Mouse (Mus musculus) left cerebral cortex, postnatal 10 days (tissue): Measurements from ENCODE around the gene Msh3. TPM values are rescaled to one million over a fixed set of nuclear protein-coding genes. Genes with fewer than 3 reads are reported as not detected.

Experiments used
- DNase-seq, 2 experiments: peaks; one replicate each; pipeline ENCODE4 v3.0.0; 2021 to 2022; ENCODE audit warnings: low spot score in 2 of 2, mixed read lengths in 1 of 2; ENCODE audit errors: extremely low spot score in 1 of 2
- intact Hi-C: fragments of 180-260 bp; cut with DNase I; formaldehyde crosslinking; loops from one replicate; pipeline ENCODE4 v1.15.1; 2025
- total RNA-seq, 2 experiments: library from RNA; stranded (reverse); gene quantifications; 2 replicates each; pipeline ENCODE4 v1.2.3; 2021

Gene Msh3
- total RNA-seq, 2 experiments from 2014 or later: 28.3 to 29.3 TPM

- intact Hi-C loops: loop anchor here (5.0 kb wide), 2 partner anchors 431 to 531 kb away; partner anchors contain the start of gene Zcchc9
- DNase-seq: no peak
Measured at GRCm38 (mm10) chr13:92337773-92338462, 16.9 kb downstream of the Msh3 start.

- no peak for DNase-seq
- intact Hi-C loops: loop anchor here (5.0 kb wide), 2 partner anchors 430 to 530 kb away; partner anchors contain the start of gene Zcchc9
Measured at GRCm38 (mm10) chr13:92336857-92337256, 17.9 kb downstream of the Msh3 start.

DNA sequence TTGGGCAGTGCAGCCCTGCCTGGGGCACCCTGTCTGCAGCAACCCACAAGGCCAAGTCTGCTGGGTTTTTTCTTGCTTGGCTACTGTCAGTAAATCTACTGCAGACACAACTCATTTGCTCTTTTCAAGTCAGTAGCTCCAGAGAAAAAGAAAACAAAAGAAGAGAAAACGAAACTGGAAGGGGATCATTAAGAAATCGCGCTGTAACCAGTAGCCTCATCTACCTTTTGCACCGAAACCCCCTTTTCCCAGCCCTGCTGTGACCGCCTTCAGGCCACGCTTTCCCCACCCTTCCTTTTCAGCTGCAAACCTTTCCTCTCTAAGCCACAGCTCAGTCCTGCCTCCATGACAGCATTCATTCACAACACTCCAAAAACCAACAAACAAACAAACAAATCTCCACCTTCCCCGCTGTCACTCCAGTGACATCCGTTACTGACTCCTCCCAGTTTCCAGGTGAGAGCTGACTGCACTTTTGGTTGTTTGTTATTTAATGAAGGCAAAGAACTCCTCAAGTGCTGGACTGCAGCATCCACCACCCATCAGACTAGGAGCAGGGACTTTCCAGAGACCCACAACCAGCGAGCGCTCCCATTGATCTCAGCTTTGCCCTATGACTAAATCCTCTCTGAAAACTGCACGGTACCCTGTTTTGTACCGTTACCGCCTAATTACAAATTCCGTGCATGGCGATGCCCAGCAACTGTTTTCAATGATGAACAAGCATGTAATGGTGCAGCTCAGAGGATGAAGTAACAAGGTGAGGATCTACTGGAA, 22.5 kb downstream of the Msh3 start:
- DNase-seq: no peak
- intact Hi-C loops: loop anchor here (5.0 kb wide), 1 partner anchor 200 kb away; the partner anchor contains the start of gene Rasgrf2

GRCm38 (mm10) chr13:92330621-92331020, 24.2 kb downstream of the Msh3 start:
- no peak for DNase-seq
- intact Hi-C loops: loop anchor here (5.0 kb wide), 1 partner anchor 198 kb away; the partner anchor contains the start of gene Rasgrf2

GRCm38 (mm10) chr13:92328000-92328399, 26.8 kb downstream of the Msh3 start:
- intact Hi-C loops: no loop called here
- no peak for DNase-seq

DNA sequence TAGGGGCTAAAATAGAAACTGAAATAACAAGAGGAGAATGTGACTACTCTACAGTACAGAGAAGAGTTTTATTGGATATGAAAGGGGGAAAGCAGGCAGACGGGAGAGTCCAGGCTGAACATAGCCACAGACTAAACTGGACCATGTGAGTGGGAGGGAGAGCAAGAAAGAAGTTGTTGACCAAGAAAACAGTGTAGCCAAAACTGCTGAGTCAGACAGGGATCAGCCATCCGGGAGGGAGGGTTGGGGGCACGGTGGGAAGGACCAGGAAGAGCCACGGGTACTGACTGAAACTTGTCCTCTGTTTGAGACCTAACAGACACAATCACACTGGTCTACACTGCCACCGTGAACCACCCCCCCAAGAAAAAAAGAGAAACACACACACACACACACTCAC, 28.8 kb downstream of the Msh3 start:
- intact Hi-C loops: no loop called here
- no peak for DNase-seq

GRCm38 (mm10) chr13:92320770-92321169, 34.0 kb downstream of the Msh3 start:
- DNase-seq: no peak
- intact Hi-C loops: no loop called here

- intact Hi-C loops: no loop called here
Measured at GRCm38 (mm10) chr13:92314613-92315012, 40.2 kb downstream of the Msh3 start.

GRCm38 (mm10) chr13:92305680-92306079, 49.1 kb downstream of the Msh3 start, which contains the start of gene Gm20379:
Gene Gm20379, plus strand, starts transcription at chr13:92305980.
- intact Hi-C loops: no loop called here
- no peak for DNase-seq

More at GRCm38 (mm10) chr13:92314613-92315012, 40.2 kb downstream of the Msh3 start:
- DNase-seq: no peak

GRCm38 (mm10) chr13:92304291-92304690, 50.5 kb downstream of the Msh3 start:
- no peak for DNase-seq
- intact Hi-C loops: no loop called here

DNA sequence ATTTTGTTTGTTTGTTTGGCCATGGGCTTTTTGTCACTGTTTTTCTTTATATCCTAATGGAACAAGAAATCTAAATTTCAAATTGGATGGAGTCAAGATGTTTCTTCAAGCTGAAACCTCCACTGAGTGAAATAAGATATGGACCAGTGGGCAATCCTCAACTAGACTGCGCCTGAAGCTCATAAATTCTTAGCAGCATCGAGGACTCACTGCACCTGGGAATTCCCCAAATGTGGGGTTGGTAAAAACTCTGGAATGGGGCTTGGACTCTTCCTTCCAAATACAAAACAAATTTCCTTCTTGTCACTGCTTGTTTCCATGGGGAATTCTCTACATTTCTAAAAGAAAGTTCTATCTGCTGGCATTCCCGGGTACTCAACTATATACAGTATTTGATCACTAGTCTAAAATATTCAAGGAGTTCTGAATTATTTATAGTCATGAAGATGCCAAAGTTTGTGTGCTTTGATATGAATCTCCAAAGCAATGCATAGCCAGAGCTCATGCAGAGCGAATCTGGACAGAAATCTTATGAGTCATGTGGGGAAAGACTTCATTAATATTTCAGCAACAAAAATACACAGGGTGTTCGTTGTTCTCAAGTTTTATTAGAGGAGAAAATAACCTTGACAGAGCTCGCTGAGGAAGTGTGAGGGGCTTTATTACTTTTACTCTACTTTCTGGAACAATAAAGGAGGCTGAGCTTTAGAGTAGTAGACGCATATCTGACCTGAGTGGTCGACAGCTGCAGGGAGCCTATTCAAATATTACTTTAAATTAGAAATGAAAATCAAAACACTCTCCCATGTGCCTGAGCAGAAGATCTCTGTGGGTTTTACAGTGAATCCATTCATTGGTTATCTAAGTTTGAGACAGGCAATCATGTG, 51.5 kb downstream of the Msh3 start:
- DNase-seq: no peak
- intact Hi-C loops: no loop called here

DNA sequence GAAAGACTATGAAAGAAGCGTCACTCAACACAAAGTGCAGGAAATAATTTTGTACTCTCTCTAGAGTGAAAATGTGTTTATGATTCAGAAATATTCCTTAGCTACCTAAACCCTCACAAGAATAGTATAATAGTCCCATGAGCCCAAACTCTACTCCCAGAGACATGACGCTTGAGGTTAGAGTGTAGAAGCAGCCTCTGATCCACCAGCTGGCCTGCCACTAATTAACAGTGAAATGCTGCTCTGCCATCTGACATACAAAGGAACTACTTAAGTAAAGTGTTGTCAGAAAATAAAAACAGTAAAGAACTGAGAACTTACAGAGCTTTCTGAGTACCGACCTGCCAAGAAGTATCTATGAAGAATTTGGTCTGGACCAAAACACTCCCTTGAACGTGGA, 52.3 kb downstream of the Msh3 start:
- intact Hi-C loops: no loop called here
- DNase-seq: no peak

DNA sequence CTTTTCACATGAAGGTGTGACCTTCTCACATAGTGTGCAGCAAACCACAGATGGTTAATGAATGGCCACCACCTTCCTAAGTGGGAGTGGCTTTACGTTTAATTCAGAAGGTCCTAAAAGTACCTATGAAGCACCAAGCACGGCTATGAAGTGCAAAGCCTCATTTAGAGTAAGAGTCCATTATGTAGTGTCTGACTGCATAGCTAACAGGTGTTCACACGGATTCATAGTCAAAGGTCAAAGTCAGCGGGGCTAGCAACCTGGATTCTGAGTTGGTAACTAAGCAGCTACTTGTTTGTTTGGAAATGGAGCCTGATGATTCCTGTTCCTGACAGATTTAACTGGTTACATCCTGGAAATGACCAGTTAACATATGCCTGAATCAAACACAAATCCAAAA, 53.0 kb downstream of the Msh3 start:
- no peak for DNase-seq
- intact Hi-C loops: no loop called here

DNA sequence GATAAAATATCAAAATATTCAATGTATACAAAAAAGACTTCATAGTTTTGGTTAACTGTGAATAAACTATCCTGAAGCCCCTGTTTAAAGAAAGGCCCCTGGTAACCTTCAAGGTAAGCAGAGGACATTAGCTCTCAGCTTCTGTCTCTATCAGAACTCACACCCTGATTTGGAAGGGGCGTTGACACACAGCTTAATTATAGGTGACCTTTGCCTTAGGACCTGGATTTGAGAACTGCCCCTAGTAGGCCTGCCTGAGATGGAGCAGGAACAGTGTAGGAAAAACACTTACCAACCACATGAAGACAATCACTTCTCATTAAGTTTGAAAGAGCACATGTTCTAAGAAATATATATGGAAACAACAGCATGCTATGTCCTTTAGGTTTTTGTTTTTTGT, 55.3 kb downstream of the Msh3 start:
- no peak for DNase-seq
- intact Hi-C loops: no loop called here

DNA sequence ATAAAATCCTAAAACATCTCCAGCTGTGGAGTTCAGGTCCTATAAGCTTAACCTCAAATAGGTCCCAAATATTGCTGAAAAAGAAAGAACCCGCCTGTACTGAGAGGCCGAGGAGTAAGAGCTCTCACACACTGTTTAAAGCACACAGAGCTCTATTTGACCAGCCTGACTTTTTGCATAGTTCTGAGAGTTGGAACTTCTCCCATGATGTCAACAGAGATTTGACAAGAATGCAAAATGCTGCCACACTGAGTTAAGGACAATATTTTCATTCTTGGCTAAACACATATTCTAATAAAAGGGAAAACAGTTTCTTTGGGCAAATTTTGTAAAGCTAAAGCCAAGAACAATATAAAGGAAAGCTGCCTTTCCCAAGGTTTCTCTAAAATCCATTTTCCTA, 57.8 kb downstream of the Msh3 start:
- intact Hi-C loops: no loop called here
- DNase-seq: no peak

DNA sequence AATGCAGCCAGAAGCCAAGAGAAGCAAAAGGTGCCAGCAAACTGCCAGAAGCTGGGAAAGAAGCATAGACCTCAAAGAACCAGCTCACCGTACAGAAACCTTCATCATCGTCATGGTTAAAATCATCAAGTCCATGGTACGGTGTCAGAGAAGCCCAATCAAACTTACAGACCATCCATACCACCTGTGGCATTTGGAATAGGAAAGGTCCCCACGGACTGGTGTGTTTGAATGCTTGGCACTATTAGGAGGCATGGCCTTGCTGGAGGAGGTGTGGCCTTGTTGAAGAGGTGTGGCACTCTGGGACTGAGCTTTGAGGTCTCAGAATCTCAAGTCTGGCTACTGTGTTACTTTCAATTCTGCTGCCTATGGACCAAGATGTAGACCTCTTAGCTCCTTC, 58.3 kb downstream of the Msh3 start:
- DNase-seq: no peak
- intact Hi-C loops: no loop called here

GRCm38 (mm10) chr13:92293883-92294282, 60.9 kb downstream of the Msh3 start:
- no peak for DNase-seq
- intact Hi-C loops: no loop called here

- intact Hi-C loops: no loop called here
- DNase-seq: no peak
Measured at GRCm38 (mm10) chr13:92291605-92292004, 63.2 kb downstream of the Msh3 start.

- intact Hi-C loops: no loop called here
- no peak for DNase-seq
Measured at GRCm38 (mm10) chr13:92277027-92277426, 77.8 kb downstream of the Msh3 start.
